Mouse (Mus musculus) liver, adult 10 weeks (tissue): ENCODE results near the gene Cd302. TPM values are rescaled to one million over a fixed set of nuclear protein-coding genes. Genes with fewer than 3 reads are reported as not detected.

Experiments
- polyA plus RNA-seq: library from polyadenylated mRNA; stranded (reverse); fragments of 350-450 nt; fragmentation: Illumina TruSeq; extraction: RNeasy Lipid Tissue Mini Kit (QIAGEN cat#74804); gene quantifications from one replicate; pipeline ENCODE4 v1.2.3, GENCODE M21; 2014; ENCODE audit warnings: low read depth, low replicate concordance

Cd302 gene
- polyA plus RNA-seq = 793 TPM

GRCm38 (mm10) chr2:60284467-60284821, at the start of gene Cd302:
Cd302 (minus strand) TSS chr2:60284488.

GRCm38 (mm10) chr2:60209703-60210651, 74.3 kb downstream of the Cd302 start, which contains the start of the genes Baz2b and March7:
Baz2b (minus strand) TSS chr2:60209839.
March7 (plus strand) TSS chr2:60209887.

Other genes starting within 250 kb of the Cd302 start
- gene Baz2b, start 74.6 kb downstream of the Cd302 start, polyA plus RNA-seq = 17.2 TPM
- 56.3 TPM for gene March7, start 74.6 kb downstream of the Cd302 start, polyA plus RNA-seq
- 1.7 TPM for gene Ly75, start 98.8 kb upstream of the Cd302 start, polyA plus RNA-seq